In the genomic region with DNA sequence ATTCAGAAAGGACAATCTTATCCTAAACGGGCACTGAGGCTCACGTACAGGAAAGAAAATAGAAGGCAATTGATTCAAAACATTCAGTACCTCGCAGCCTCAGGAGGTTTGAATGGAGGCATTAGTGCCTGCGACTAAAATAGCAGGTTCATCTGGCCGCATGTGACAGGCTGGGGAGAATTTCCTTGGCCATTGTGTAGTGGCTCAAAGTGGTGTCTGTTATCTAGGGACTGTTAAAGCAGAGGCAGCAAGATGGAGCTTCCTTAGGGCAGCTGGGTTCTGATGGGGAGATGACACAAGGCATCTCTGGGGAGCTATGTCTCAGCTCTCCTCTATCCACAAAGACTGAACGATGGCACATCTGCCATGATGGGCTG, we compare ENCODE assay signal across 9 mouse cellular contexts. TPM values are rescaled to one million over a fixed set of nuclear protein-coding genes. Genes with fewer than 3 reads are reported as not detected.
DNase-seq lines count a peak whose midpoint lies in the region; ATAC-seq and TF ChIP-seq lines count a peak whose summit lies in the region.
"Had no signal": no experiment of that assay in that cellular context is flagged by ENCODE, and none has a peak within 500 bp of the region (broad histone marks: within the 10 kb centered on the region; RNA-seq: fewer than 3 reads in every experiment).

No protein-coding gene starts in this region.

- no peaks in the 10 kb centered on the region for H3K9me3 ChIP-seq in kidney, postnatal 0 days (replicated peaks; ENCODE audit: low read length)
- no peaks in the 10 kb centered on the region for H3K9me3 ChIP-seq in forebrain, embryonic 14.5 days (replicated peaks; ENCODE audit: control insufficient read depth, low read length)
- H3K9me3 ChIP-seq in midbrain, embryonic 15.5 days, result no peaks in the 10 kb centered on the region

- no peak overlapping the region for H3K4me3 ChIP-seq in kidney, postnatal 0 days (replicated peaks; ENCODE audit: low read depth, low read length)
- H3K4me3 ChIP-seq in forebrain, embryonic 14.5 days (ENCODE audit: low read depth, low read length), result no peak overlapping the region
- H3K4me3 ChIP-seq in midbrain, embryonic 15.5 days, result no peak overlapping the region

- no peak overlapping the region for H3K9ac ChIP-seq in kidney, postnatal 0 days (ENCODE audit: low read depth, low read length)
- no peak overlapping the region for H3K9ac ChIP-seq in forebrain, embryonic 14.5 days (ENCODE audit: low read length)
- no peak overlapping the region for H3K9ac ChIP-seq in midbrain, embryonic 15.5 days

- TF ChIP-seq CTCF in kidney, postnatal 0 days (IDR thresholded peaks at IDR 0.05; ENCODE audit: low read depth), result no peak

- no peaks in the 10 kb centered on the region for H3K27me3 ChIP-seq in kidney, postnatal 0 days (ENCODE audit: insufficient read depth, low read length)
- H3K27me3 ChIP-seq in forebrain, embryonic 14.5 days (replicated peaks; ENCODE audit: control insufficient read depth, insufficient read depth, low read length), result no peaks in the 10 kb centered on the region
- no peaks in the 10 kb centered on the region for H3K27me3 ChIP-seq in midbrain, embryonic 15.5 days (replicated peaks)

- 69% methylated on average over 6 of the region's 6 CpGs for WGBS in kidney, postnatal 0 days
- WGBS in forebrain, embryonic 14.5 days, result 26% methylated on average over 6 of the region's 6 CpGs
- WGBS in midbrain, embryonic 15.5 days, result 18% methylated on average over 6 of the region's 6 CpGs

- H3K4me1 ChIP-seq in kidney, postnatal 0 days (replicated peaks; ENCODE audit: insufficient read depth, low read length), result no peaks in the 10 kb centered on the region
- H3K4me1 ChIP-seq in forebrain, embryonic 14.5 days (ENCODE audit: control insufficient read depth, insufficient read depth, low read length), result peaks cover 11% of the 10 kb centered on the region
- H3K4me1 ChIP-seq in midbrain, embryonic 15.5 days, result peaks cover 20% of the 10 kb centered on the region

- no peak for ATAC-seq in kidney, postnatal 0 days (replicated peaks; ENCODE audit: low FRiP score, low read depth)
- peak; percentile 29; the same call in 1 of the 2 replicates for ATAC-seq in forebrain, embryonic 14.5 days
- ATAC-seq in midbrain, embryonic 15.5 days (replicated peaks), result no peak; the same call in 1 of the 2 replicates

- H3K27ac ChIP-seq in kidney, postnatal 0 days, result 0 out of 2 replicates have a peak overlapping the region, but pooled peaks have one; percentile 19
- peak overlapping the region; percentile 60 for H3K27ac ChIP-seq in forebrain, embryonic 14.5 days (ENCODE audit: low read depth, low read length)
- peak overlapping the region; percentile 67 for H3K27ac ChIP-seq in midbrain, embryonic 15.5 days
- H3K27ac ChIP-seq: macrophage had no signal

- H3K4me2 ChIP-seq in kidney, postnatal 0 days (ENCODE audit: low read length), result no peak overlapping the region
- no peak overlapping the region for H3K4me2 ChIP-seq in forebrain, embryonic 14.5 days (ENCODE audit: low read length)
- no peak overlapping the region for H3K4me2 ChIP-seq in midbrain, embryonic 15.5 days

- H3K36me3 ChIP-seq in kidney, postnatal 0 days (ENCODE audit: insufficient read depth, low read length), result no peaks in the 10 kb centered on the region
- no peaks in the 10 kb centered on the region for H3K36me3 ChIP-seq in forebrain, embryonic 14.5 days (ENCODE audit: control insufficient read depth, insufficient read depth, low read length)
- no peaks in the 10 kb centered on the region for H3K36me3 ChIP-seq in midbrain, embryonic 15.5 days (replicated peaks)

- no peak for DNase-seq in kidney, postnatal 0 days (ENCODE audit: low spot score)
- no peak for DNase-seq in kidney, postnatal 14 days
- DNase-seq in forebrain, embryonic 14.5 days (ENCODE audit: low spot score), result no peak
- peak; percentile 13 for DNase-seq in heart, postnatal 4 days
- no peak for DNase-seq in thymus, postnatal 36 days
- DNase-seq in frontal cortex, postnatal 14 days (ENCODE audit: low spot score in 2 of 2), result no peak
- no peak for DNase-seq in B cell, adult 2 months

RNA-seq across cellular contexts. Expression of gene Cpeb4, which starts 32.9 kb away (rescaled TPM):
- polyA plus RNA-seq in kidney, postnatal 0 days (2015; fragmentation: Nextera tagmentation; extraction: Ambion mirVana), result 6.1 and 6.7 TPM in 2 replicates
- polyA plus RNA-seq in forebrain, embryonic 14.5 days (2014; fragmentation: Nextera tagmentation; extraction: Ambion mirVana), result 18.5 and 23.9 TPM in 2 replicates
- total RNA-seq in heart, postnatal 4 days (2021), result 10 to 100 TPM; 63.1 to 71.0 TPM
- 16.5 and 17.3 TPM in 2 replicates for polyA plus RNA-seq in midbrain, embryonic 15.5 days (2015; fragmentation: Nextera tagmentation; extraction: Ambion mirVana)
